Mouse (Mus musculus) kidney, adult 18-20 months (tissue): Measurements from ENCODE around the gene Vmn2r31.
"Not testable (repeated sequence)": the region's sequence is repeated elsewhere in the genome, so short reads cannot be mapped to it uniquely, and the experiment has no call there.

ENCODE experiments used
- DNase-seq: peaks from one replicate; pipeline ENCODE4 v3.0.0; 2021

Gene Vmn2r31

DNA sequence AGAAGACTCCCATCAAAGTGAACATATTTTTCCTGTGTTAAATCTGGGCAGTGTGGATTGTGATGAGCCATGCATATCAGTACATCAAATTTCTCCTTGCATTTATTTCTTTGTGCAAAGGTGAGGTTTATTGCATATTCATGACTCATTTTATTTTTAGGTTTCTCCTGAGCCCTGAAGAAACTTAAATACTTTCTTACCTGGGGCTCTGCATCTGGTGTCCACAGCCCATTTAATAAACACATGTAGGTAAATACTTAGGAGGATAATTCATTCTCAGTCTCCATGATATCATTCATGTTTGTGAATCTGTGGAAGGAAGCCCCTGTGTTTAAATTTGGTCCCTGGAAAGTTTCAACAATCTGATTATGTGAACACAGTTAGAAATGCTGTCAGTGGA is at the start of gene Vmn2r31:
TSS of gene Vmn2r31 (minus strand) at position 101 of the 400 bp plus-strand sequence.
- not testable (repeated sequence) for DNase-seq

DNA sequence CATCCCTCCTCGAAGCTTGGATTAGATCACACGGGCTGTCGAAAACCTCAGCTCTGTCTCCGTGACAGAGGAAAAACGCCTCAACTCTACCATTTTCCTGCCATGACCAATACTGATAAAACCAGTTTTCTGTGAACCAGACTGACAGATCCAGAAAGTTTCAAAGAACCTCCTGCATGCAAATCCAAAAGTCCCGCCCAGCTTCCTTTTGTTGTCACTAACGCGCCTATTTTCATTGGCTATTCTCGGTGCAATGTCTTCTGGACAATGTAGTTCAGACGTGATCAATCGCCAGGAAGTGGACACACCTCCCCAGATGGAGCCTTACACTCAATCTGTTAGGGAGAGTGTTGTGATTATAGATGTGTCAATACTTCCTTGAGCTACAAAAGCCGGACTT is 25.1 kb downstream of the Vmn2r31 start, which contains the start of gene Gm45783:
TSS of gene Gm45783 (minus strand) at position 143 of the 400 bp plus-strand sequence.
- DNase-seq = not testable (repeated sequence)

DNA sequence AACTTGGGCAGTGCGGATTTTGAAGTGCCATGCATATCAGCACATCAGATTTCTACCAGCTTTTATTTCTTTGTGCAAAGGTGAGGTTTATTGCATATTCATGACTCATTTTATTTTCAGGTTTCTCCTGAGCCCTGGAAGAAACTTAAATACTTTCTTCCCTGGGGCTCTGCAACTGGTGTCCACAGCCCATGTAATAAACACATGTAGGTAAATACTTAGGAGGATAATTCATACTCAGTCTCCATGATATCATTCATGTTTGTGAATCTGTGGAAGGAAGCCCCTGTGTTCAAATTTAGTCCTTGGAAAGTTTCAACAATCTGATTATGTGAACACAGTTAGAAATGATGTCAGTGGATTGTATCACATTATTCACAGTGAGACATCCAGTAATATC is 62.0 kb downstream of the Vmn2r31 start, which contains the start of gene Vmn2r30:
TSS of gene Vmn2r30 (minus strand) at position 101 of the 400 bp plus-strand sequence.
- not testable (repeated sequence) for DNase-seq
